Mouse (Mus musculus) kidney, postnatal 10 days (tissue): ENCODE measurements around the gene 4933428M09Rik.
"Not testable (repeated sequence)": the region's sequence is repeated elsewhere in the genome, so short reads cannot be mapped to it uniquely, and the experiment has no call there.

Source experiments
- DNase-seq: peaks from one replicate; pipeline ENCODE4 v3.0.0; 2021; ENCODE audit warnings: mixed read lengths

The 4933428M09Rik gene

DNA sequence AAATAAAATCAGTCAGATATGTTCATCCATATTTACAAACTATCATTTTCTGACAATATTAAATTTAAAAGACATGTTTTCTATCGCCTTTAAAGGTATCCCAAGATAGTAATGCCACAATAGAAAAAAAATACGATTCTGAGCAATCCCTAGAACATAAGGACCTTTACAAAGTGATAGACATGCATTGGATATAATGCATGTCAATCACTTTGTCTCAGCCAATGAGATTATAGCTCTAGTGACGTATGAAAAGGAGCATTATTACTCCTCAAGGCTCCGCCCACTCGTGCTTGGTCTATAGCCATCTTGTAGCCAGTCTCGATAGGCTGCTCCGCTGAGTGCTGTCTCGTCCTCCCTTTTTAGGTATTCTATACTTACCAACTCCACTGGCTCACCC lies at the start of gene 4933428M09Rik:
4933428M09Rik (plus strand) TSS at position 301 of the 400 bp plus-strand sequence.
- no peak for DNase-seq

DNA sequence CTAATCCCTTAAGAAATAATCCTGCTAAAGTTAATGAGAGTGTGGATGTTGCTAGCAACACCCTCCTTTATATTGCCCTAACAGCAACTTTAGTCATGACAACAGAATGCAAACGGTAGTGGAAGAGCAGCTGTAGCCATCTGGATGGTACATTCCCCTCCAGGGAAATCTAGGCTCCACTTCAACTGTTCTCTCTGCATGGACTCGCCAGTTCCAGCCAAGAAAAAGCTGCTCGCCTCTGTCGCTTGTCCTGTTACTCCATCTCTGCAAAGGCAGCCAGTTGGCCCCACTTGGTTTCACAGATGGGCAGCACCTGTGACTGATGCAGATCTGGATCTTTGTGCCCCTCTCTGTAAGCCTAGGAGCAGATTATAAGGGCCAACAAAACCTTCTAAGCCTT lies 45.0 kb upstream of the 4933428M09Rik start:
- peak; percentile 22 for DNase-seq

- not testable (repeated sequence) for DNase-seq
These were observed 12.5 kb downstream of the 4933428M09Rik start for GRCm38 (mm10) chrX:139191506-139191905.

- DNase-seq: no peak
These were observed 15.7 kb downstream of the 4933428M09Rik start for GRCm38 (mm10) chrX:139194572-139195279.

- DNase-seq: not testable (repeated sequence)
These were observed 30.3 kb downstream of the 4933428M09Rik start for GRCm38 (mm10) chrX:139209191-139209828.

DNA sequence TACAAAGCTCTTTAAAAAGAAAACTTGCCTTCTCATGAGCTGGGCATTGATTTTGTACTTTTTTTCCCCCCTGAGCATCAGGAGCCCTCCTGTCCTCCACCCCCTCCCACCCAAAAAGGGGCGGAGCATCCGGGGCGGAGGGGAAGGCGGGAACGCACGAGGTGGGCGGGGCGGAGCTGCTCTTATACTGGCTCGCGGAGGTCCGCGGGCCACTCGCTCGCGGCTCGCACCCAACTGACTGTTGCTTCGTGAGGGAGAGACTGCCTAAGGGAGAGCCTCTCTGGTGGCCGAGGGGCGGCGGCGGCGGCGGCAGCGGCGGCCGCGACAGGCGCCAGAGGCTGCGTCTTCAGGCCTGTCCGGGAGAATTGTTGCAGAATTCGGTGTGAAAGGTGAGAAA lies 30.8 kb downstream of the 4933428M09Rik start, which contains the start of gene Mum1l1:
Mum1l1 (plus strand) TSS at position 214 of the 397 bp plus-strand sequence.
- peak; percentile 83 for DNase-seq

DNA sequence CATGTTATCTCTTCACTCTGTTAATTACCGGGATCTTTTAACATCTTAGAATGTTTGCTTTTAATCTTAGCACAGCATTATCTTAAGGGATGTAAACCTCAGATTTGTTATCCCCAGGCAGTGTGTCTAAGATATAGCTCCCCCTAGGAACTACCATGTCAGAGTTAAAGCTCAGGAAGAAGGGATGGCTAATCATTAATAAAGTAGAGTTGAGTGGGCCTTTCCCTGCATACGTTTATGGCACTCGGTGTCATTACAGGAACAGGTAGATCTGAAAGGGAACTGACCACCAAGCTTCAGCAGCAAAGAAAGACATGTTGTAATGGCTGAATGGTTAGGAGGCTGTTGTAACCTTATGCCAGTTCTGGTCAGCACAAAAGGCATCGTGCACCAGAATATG lies 35.7 kb downstream of the 4933428M09Rik start:
- no peak for DNase-seq

DNA sequence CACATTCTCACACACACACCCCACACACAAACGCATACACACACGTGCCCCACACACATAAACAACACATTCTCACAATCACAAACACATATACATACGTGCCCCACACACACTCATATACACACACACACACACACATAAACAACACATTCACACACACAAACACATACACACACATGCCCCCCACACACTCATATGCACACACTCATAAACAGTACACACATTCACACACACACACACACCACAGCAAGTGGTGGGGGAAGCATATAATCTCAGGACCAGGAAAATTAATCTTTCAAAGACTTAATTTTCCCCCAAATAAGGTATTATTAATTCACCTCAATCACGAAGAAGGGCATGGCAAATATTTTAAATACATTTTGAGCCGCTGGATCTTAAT lies 37.4 kb downstream of the 4933428M09Rik start:
- DNase-seq: no peak

DNA sequence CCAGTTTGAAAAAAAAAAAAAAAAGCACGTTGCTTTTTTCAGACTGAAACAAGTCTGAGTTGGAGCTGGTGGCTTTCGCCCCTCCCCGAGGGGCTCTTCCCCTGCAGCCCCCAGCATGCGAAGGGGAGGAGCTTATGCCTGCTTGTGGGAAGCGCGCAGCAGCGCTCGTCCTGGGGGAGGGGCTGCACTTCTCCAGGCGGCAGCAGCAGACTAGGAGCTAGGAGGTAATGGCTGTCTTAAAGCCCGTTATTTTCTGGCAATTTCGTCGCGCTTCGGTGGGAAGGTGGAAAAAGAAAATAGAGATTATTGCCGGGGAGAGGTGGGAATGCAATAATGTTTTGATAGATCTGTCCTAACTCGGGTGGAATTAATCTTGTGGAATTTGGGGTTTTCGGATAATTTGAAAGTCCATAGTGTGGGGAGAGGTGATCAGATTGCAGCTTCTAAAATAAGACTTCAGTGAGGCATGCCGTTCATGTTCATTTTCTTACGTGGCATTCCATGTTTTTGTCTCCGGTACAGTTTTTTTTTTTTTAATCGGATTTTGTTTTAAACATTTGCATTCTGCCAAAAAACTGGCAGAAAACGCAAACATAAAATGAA lies 38.1 kb downstream of the 4933428M09Rik start:
- DNase-seq: peak; percentile 69

DNA sequence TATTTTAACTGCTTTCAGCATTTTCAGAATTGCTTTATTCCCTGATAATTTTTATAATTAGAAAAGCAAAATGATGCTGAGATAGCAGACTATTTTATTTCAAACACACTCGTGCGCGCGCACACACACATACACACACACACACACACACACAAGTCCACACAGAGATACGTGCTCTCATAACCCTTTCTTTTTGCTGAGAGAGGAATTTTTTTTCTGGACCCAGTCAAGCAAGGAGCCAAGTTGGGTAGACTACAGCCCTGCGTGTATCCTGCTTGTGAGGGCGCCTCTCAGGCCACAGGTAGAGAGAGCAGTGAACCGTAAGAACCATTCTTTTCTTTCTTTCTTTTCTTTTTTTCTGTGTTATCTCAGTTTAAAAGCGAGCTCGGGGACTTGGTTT lies 38.7 kb downstream of the 4933428M09Rik start:
- peak; percentile 8 for DNase-seq

DNA sequence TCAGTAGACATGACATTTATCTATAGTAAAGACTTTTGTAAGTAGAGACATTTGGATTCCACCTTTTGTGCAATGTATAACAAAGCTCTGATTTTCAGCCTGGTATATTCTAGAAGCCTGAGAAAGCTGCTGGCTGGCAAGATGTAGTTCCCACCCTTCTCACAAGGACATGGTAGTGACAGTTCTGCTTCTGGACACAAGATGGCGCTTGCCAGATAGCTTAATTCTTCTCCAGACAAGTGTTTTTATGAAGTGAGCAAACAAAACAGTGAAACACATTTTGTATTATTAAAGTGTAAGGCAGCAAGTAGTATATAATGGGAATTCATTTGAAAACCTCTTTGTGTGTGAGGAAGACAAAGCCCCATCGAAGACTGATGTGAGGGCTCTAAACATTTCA lies 40.0 kb downstream of the 4933428M09Rik start:
- DNase-seq: peak; percentile 71

DNA sequence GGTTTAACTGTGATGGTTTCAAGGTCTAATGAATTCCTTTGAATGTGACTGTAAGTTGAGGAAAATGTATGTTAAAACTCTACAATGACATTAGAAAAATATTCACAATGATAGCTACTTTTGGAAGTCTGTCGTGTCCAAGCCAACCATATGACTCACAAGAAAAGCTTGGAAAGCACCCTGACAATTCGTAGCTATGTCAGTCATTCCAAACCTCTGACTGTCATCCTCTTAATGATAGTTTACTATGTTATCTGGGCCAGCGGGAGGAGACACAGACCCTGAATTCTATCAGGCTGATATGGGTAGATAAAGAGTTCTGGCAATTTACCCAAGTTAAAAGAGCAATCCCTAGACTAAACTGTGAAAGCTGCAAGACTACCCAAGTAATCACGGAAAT lies 41.8 kb downstream of the 4933428M09Rik start:
- no peak for DNase-seq

- DNase-seq: no peak
These were observed 42.9 kb downstream of the 4933428M09Rik start for GRCm38 (mm10) chrX:139221893-139222292.
